ENCODE assay signal across 8 mouse cellular contexts in genomic region chr3:108911081-108911547, GRCm38 (mm10). TPM values are rescaled to one million over a fixed set of nuclear protein-coding genes. Genes with fewer than 3 reads are reported as not detected.
DNase-seq lines count a peak whose midpoint lies in the region; ATAC-seq lines count a peak whose summit lies in the region.

No protein-coding gene starts in this region.

- peak; percentile 81 for ATAC-seq in embryonic facial prominence, embryonic 13.5 days (ENCODE audit: insufficient number of reproducible peaks, insufficient read depth, low FRiP score, low TSS enrichment, low read depth)
- peak; percentile 88 for ATAC-seq in kidney, embryonic 15.5 days (replicated peaks; ENCODE audit: low FRiP score)
- ATAC-seq in liver, embryonic 13.5 days (ENCODE audit: low read depth), result peak; percentile 86
- ATAC-seq in stomach, embryonic 16.5 days (ENCODE audit: insufficient read depth, low FRiP score), result peak; percentile 89

- H3K4me1 ChIP-seq in embryonic facial prominence, embryonic 13.5 days, result peaks cover 20% of the 10 kb centered on the region
- H3K4me1 ChIP-seq in kidney, embryonic 15.5 days, result peaks cover 18% of the 10 kb centered on the region
- H3K4me1 ChIP-seq in liver, embryonic 13.5 days (replicated peaks), result peaks cover 34% of the 10 kb centered on the region
- peaks cover 7% of the 10 kb centered on the region; the same call in 1 of the 2 replicates for H3K4me1 ChIP-seq in stomach, embryonic 16.5 days (ENCODE audit: control insufficient read depth, insufficient read depth, low read length)

- peaks cover 22% of the 10 kb centered on the region for H3K36me3 ChIP-seq in embryonic facial prominence, embryonic 13.5 days
- peaks cover 21% of the 10 kb centered on the region for H3K36me3 ChIP-seq in kidney, embryonic 15.5 days
- peaks cover 24% of the 10 kb centered on the region for H3K36me3 ChIP-seq in liver, embryonic 13.5 days
- H3K36me3 ChIP-seq in stomach, embryonic 16.5 days (ENCODE audit: control insufficient read depth, insufficient read depth, low read length), result peaks cover 5% of the 10 kb centered on the region; the same call in 1 of the 2 replicates

- peak overlapping the region; percentile 90 for H3K4me3 ChIP-seq in embryonic facial prominence, embryonic 13.5 days
- peak overlapping the region; percentile 82 for H3K4me3 ChIP-seq in kidney, embryonic 15.5 days (replicated peaks)
- peak overlapping the region; percentile 77 for H3K4me3 ChIP-seq in liver, embryonic 13.5 days (replicated peaks)
- peak overlapping the region; percentile 96 for H3K4me3 ChIP-seq in stomach, embryonic 16.5 days (replicated peaks; ENCODE audit: low read length)

- peak overlapping the region; percentile 99 for H3K27ac ChIP-seq in embryonic facial prominence, embryonic 13.5 days
- peak overlapping the region; percentile 100 for H3K27ac ChIP-seq in kidney, embryonic 15.5 days
- H3K27ac ChIP-seq in liver, embryonic 13.5 days, result peak overlapping the region; percentile 97
- peak overlapping the region; percentile 99 for H3K27ac ChIP-seq in stomach, embryonic 16.5 days (ENCODE audit: low read length)

- H3K27me3 ChIP-seq in embryonic facial prominence, embryonic 13.5 days, result no peaks in the 10 kb centered on the region
- no peaks in the 10 kb centered on the region for H3K27me3 ChIP-seq in kidney, embryonic 15.5 days
- H3K27me3 ChIP-seq in liver, embryonic 13.5 days, result no peaks in the 10 kb centered on the region
- H3K27me3 ChIP-seq in stomach, embryonic 16.5 days (ENCODE audit: control insufficient read depth, insufficient read depth, low read length), result no peaks in the 10 kb centered on the region

- peak overlapping the region; percentile 96 for H3K9ac ChIP-seq in embryonic facial prominence, embryonic 13.5 days
- peak overlapping the region; percentile 86 for H3K9ac ChIP-seq in kidney, embryonic 15.5 days
- peak overlapping the region; percentile 91 for H3K9ac ChIP-seq in liver, embryonic 13.5 days
- H3K9ac ChIP-seq in stomach, embryonic 16.5 days (ENCODE audit: low read length), result peak overlapping the region; percentile 94

- under 1% methylated on average over 43 of the region's 44 CpGs for WGBS in embryonic facial prominence, embryonic 13.5 days
- under 1% methylated on average over 43 of the region's 44 CpGs for WGBS in kidney, embryonic 15.5 days
- under 1% methylated on average over 41 of the region's 44 CpGs for WGBS in liver, embryonic 13.5 days (ENCODE audit: insufficient replicate concordance)
- WGBS in stomach, embryonic 16.5 days, result under 1% methylated on average over 44 of the region's 44 CpGs

- no peaks in the 10 kb centered on the region for H3K9me3 ChIP-seq in embryonic facial prominence, embryonic 13.5 days
- no peaks in the 10 kb centered on the region for H3K9me3 ChIP-seq in kidney, embryonic 15.5 days (replicated peaks)
- no peaks in the 10 kb centered on the region for H3K9me3 ChIP-seq in liver, embryonic 13.5 days (replicated peaks)
- no peaks in the 10 kb centered on the region for H3K9me3 ChIP-seq in stomach, embryonic 16.5 days (replicated peaks; ENCODE audit: control insufficient read depth, low read length)

- peak overlapping the region; percentile 93 for H3K4me2 ChIP-seq in embryonic facial prominence, embryonic 13.5 days
- peak overlapping the region; percentile 83 for H3K4me2 ChIP-seq in kidney, embryonic 15.5 days
- peak overlapping the region; percentile 86 for H3K4me2 ChIP-seq in liver, embryonic 13.5 days
- H3K4me2 ChIP-seq in stomach, embryonic 16.5 days (ENCODE audit: low read depth, low read length), result peak overlapping the region; percentile 95

- peak; percentile 42 for DNase-seq in right cerebral cortex, adult 18-20 months
- no peak for DNase-seq in right cerebral cortex, postnatal 25 days
- DNase-seq in heart, adult 8-10 months (ENCODE audit: low spot score), result peak; percentile 43
- peak; percentile 47 for DNase-seq in liver, embryonic 13.5 days
- peak; percentile 95 for DNase-seq in naive thymus-derived CD4-positive, alpha-beta T cell, adult 2 months (ENCODE audit: low read depth)

RNA-seq across cellular contexts. Expression of gene Prpf38b, which starts 0.4 kb away (rescaled TPM):
- polyA plus RNA-seq in embryonic facial prominence, embryonic 13.5 days (2015; fragmentation: Nextera tagmentation; extraction: Ambion mirVana), result 95.3 and 111 TPM in 2 replicates
- 10 to 100 TPM; 14.1 to 18.6 (median 17.4) TPM for total RNA-seq in heart, adult 8-10 months (2022)
- 71.7 and 74.7 TPM in 2 replicates for polyA plus RNA-seq in kidney, embryonic 15.5 days (2015; fragmentation: Nextera tagmentation; extraction: Ambion mirVana)
- 37.9 and 52.9 TPM in 2 replicates for polyA plus RNA-seq in liver, embryonic 13.5 days (2015; fragmentation: Nextera tagmentation; extraction: Ambion mirVana)
- 66.0 and 69.4 TPM in 2 replicates for polyA plus RNA-seq in stomach, embryonic 16.5 days (2015; fragmentation: Nextera tagmentation; extraction: Ambion mirVana)

RNA-seq across cellular contexts. Expression of gene Fndc7, which starts 21.3 kb away (rescaled TPM):
- 0.18 and 0.23 TPM in 2 replicates for polyA plus RNA-seq in embryonic facial prominence, embryonic 13.5 days (2015; fragmentation: Nextera tagmentation; extraction: Ambion mirVana)
- under 1 TPM in 1 of 4 experiments, not detected in 3; 0.06 TPM for total RNA-seq in heart, adult 8-10 months (2022)
- polyA plus RNA-seq in kidney, embryonic 15.5 days (2015; fragmentation: Nextera tagmentation; extraction: Ambion mirVana), result 0.10 TPM in 1 of 2 replicates, not detected in the other
- 0.05 TPM in 1 of 2 replicates, not detected in the other for polyA plus RNA-seq in liver, embryonic 13.5 days (2015; fragmentation: Nextera tagmentation; extraction: Ambion mirVana)
- polyA plus RNA-seq in stomach, embryonic 16.5 days (2015; fragmentation: Nextera tagmentation; extraction: Ambion mirVana), result 0.20 and 0.40 TPM in 2 replicates

RNA-seq across cellular contexts. Expression of gene Henmt1, which starts 28.6 kb away (rescaled TPM):
- polyA plus RNA-seq in embryonic facial prominence, embryonic 13.5 days (2015; fragmentation: Nextera tagmentation; extraction: Ambion mirVana), result 1.4 and 1.8 TPM in 2 replicates
- not detected for total RNA-seq in heart, adult 8-10 months (2022)
- 0.13 and 0.26 TPM in 2 replicates for polyA plus RNA-seq in kidney, embryonic 15.5 days (2015; fragmentation: Nextera tagmentation; extraction: Ambion mirVana)
- 0.08 TPM in 1 of 2 replicates, not detected in the other for polyA plus RNA-seq in liver, embryonic 13.5 days (2015; fragmentation: Nextera tagmentation; extraction: Ambion mirVana)
- polyA plus RNA-seq in stomach, embryonic 16.5 days (2015; fragmentation: Nextera tagmentation; extraction: Ambion mirVana), result 0.49 and 0.55 TPM in 2 replicates

RNA-seq across cellular contexts. Expression of gene Gm9857, which starts 29.1 kb away (rescaled TPM):
- not detected in 2 replicates for polyA plus RNA-seq in embryonic facial prominence, embryonic 13.5 days (2015; fragmentation: Nextera tagmentation; extraction: Ambion mirVana)
- not detected for total RNA-seq in heart, adult 8-10 months (2022)
- not detected in 2 replicates for polyA plus RNA-seq in kidney, embryonic 15.5 days (2015; fragmentation: Nextera tagmentation; extraction: Ambion mirVana)
- polyA plus RNA-seq in liver, embryonic 13.5 days (2015; fragmentation: Nextera tagmentation; extraction: Ambion mirVana), result not detected in 2 replicates
- not detected in 2 replicates for polyA plus RNA-seq in stomach, embryonic 16.5 days (2015; fragmentation: Nextera tagmentation; extraction: Ambion mirVana)
